Mouse (Mus musculus): ENCODE data around the gene Kif3c.

Gene Kif3c

GRCm38 (mm10) chr12:3425375-3426341 lies 60.7 kb downstream of the Kif3c start:
- peak; percentile 62 for DNase-seq

DNA sequence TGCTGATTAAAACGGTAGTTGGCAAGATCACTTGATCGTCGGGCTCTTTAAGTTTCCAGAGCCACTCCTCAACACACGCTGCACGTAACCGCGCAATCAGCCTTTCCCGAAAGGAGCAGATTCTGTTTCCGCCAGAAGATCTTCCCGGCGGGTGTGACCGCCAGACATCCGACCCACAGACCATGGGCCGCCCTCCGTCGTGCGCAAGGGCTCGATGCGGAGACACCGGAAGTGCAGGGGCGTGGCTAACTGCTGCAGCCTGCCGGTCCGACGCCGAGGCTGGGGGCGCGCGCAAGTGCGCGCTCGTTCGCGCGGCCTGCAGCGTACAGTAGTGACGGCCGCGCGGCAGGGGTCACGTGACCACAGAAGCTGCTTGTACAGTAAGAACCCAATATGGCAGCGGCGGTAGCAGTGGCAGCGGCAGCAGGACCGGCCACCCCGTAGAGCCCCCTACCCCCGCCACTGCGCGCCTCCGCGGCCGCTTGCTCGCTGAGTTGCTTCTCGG lies 61.6 kb downstream of the Kif3c start, which contains the start of gene Asxl2:
TSS of gene Asxl2 (plus strand) at position 328 of the 505 bp plus-strand sequence.
- peak; percentile 99 to 100 for DNase-seq

DNA sequence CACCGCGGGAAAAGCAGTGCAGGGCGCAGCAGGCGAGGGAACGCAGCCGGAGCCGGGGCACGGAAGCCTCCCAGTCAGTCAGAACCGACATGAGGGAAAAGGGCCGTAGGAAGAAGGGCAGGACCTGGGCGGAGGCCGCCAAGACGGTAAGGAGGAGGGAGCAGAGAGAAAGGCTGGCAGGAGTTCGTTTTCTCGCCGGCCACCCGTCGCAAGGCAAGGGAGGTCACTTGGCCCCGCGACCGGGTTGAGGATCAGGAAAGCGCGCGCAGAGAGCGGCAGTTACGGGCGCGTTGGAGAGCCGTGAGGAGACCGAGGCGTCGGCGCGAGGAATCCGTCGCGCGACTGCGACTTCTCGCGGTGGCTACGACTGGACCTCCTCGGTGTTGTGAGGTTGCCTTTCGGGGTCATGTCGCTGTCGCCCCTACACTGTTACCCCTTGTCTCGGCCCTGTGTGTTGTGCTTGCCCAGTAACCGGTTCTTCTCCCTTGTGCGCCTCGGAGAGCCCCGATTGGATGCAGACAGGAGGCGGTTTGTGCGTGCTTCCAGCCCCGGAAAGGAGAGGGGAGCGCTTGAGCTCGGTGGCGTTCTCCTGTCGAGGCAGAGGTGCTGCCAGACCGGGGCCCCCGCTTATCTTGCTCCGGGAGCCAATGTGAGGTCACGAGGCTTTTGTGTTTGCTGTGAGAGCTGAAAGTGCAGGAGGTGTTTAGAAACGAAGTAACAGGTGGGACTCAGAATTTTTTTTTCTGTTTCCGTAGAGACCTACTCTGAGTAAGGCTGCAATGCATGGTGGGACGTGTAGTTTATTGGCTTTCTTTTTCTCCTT lies 62.3 kb downstream of the Kif3c start:
- DNase-seq, result peak; percentile 74 to 78

GRCm38 (mm10) chr12:3427891-3428775 lies 63.2 kb downstream of the Kif3c start:
- DNase-seq, result peak in 1 of 2 experiments; percentile 7

- DNase-seq, result peak; percentile 53 to 66
Observed at GRCm38 (mm10) chr12:3429681-3430442, 64.9 kb downstream of the Kif3c start.

GRCm38 (mm10) chr12:3430443-3430753 lies 65.5 kb downstream of the Kif3c start:
- DNase-seq, result no peak

DNA sequence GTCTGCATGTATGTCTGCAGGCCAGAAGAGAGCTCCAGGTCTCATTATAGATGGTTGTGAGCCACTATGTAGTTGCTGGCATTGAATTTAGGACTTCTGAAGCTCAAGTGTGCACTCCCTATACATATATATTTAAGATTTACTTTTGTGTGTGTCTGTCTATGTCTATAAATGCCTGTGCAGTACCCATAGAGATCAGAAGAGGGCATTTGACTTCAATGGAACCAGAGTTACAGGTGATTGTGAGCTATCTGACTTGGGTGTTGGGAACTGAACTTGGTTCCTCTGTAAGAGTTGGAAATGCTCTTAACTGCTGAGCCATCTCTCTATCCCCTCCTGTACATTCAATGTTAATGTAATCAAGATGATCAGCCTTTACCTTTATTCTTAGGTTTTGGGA lies 66.1 kb downstream of the Kif3c start:
- no peak for DNase-seq

- no peak for DNase-seq
Observed at GRCm38 (mm10) chr12:3433736-3434135, 68.8 kb downstream of the Kif3c start.

GRCm38 (mm10) chr12:3436446-3436845 lies 71.5 kb downstream of the Kif3c start:
- no peak for DNase-seq

GRCm38 (mm10) chr12:3437815-3438214 lies 72.9 kb downstream of the Kif3c start:
- DNase-seq, result no peak

DNA sequence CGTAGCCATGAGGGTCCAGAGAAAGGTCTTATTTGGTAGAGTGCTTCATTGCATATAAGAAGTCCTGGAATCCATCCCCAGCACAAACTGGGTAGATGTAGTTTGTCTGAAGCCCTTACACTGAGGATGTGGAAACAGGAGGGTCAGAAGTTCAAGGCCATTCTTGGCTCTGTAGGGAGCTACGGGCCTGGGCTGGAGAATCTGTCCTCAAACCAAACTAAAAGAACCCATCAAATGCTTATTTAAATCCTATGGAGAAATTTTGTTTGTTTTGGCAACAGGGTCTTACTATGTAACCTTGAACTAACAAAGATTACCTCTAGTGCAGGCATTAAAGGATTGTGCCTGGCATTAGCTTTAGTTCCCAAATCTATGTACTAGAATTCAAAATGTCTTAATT lies 76.0 kb downstream of the Kif3c start:
- no peak for DNase-seq

GRCm38 (mm10) chr12:3441361-3441760 lies 76.4 kb downstream of the Kif3c start:
- no peak for DNase-seq

DNA sequence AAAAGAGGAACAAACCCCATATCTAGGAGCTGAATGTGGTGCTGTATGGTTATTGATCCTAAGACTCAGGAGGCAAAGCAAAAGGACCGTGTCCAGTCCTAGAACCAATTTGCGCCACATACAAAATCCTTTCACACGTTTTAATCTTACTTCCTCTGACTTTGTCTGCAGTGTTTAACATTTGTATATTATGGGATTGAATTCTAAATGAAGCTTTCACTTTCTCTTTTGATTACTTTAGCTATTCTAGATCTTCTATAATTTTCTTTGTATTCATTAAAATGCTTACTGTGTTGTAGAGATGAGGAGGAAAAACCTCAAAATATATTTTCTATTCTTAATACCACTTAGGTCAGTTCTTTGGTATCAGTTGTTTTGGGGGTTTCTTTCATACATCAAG lies 88.6 kb downstream of the Kif3c start:
- no peak for DNase-seq
